Mouse (Mus musculus) megakaryocyte-erythroid progenitor cell, adult 5-6 weeks (primary cell): ENCODE results near the gene Tcte2. TPM values are rescaled to one million over a fixed set of nuclear protein-coding genes. Genes with fewer than 3 reads are reported as not detected.

ENCODE experiments used
- ATAC-seq: replicated peaks from 2 replicates; pipeline ENCODE4 v1.8.0; 2016; ENCODE audit warnings: mild to moderate bottlenecking, inconsistent platforms; ENCODE audit not compliant: severe bottlenecking, poor library complexity, low FRiP score, low TSS enrichment
- total RNA-seq, 2 experiments: library from RNA; stranded (forward) in 1 of 2; stranded (reverse) in 1 of 2; fragments of 200-1000, 215-1000 nt in 1 of 2; fragments of >200 nt in 1 of 2; fragmentation: Nextera tagmentation in 1 of 2; gene quantifications; 2 replicates each; pipeline ENCODE4 v1.2.3; 2014 to 2017

Tcte2 gene
- total RNA-seq, 2 experiments from 2014 or later: not detected

- no peak for ATAC-seq
These were observed 93.3 kb downstream of the Tcte2 start for GRCm38 (mm10) chr17:13668052-13669015.

- no peak for ATAC-seq
These were observed 94.6 kb downstream of the Tcte2 start for GRCm38 (mm10) chr17:13667006-13667405.

- ATAC-seq: no peak
These were observed 95.9 kb downstream of the Tcte2 start for GRCm38 (mm10) chr17:13665731-13666130.

GRCm38 (mm10) chr17:13663386-13664166 lies 98.0 kb downstream of the Tcte2 start:
- no peak for ATAC-seq

Other genes with a start within 250 kb of the Tcte2 start
- gene Afdn, start 1.3 kb downstream of the Tcte2 start, total RNA-seq (2014; fragmentation: Nextera tagmentation): 0.59 and 3.3 TPM in 2 replicates
- 4.8 and 10.6 TPM in 2 replicates for gene Afdn, start 1.3 kb downstream of the Tcte2 start, total RNA-seq (2017)
- gene Gm7168, start 186.5 kb upstream of the Tcte2 start, total RNA-seq (2014; fragmentation: Nextera tagmentation): not detected in 2 replicates
- gene Gm7168, start 186.5 kb upstream of the Tcte2 start, total RNA-seq (2017): not detected in 2 replicates
- gene Gm7356, start 241.9 kb upstream of the Tcte2 start, total RNA-seq (2014; fragmentation: Nextera tagmentation): not detected in 2 replicates
- not detected in 2 replicates for gene Gm7356, start 241.9 kb upstream of the Tcte2 start, total RNA-seq (2017)